Mouse (Mus musculus) hindbrain, embryonic 14.5 days (tissue): ENCODE measurements at regions not wholly inside any gene's neighbourhood (a gene's known extent, or its start where the extent isn't known, plus 50 kb on each side); places are given as distances from the start of the nearest gene placed in this dataset.

ENCODE experiments used
- ATAC-seq: fragments of 200-750 bp; cut with Nextera tagmentation; 2 replicates; pipeline ENCODE4 v1.8.0; 2017; ENCODE audit warnings: moderate number of reproducible peaks, mild to moderate bottlenecking, moderate TSS enrichment, moderate library complexity; ENCODE audit not compliant: low FRiP score
- DNase-seq: peaks from one replicate; pipeline ENCODE4 v3.0.0-alpha.2; 2015; ENCODE audit warnings: low spot score
- H3K27ac ChIP-seq: fragments of 300-500 bp; sonication (generic); 2 replicates; pipeline ENCODE4 v1.5.1; 2014; ENCODE audit warnings: mild to moderate bottlenecking, moderate library complexity
- H3K27me3 ChIP-seq: fragments of 300-500 bp; sonication (generic); 2 replicates; pipeline ENCODE4 v1.6.1; 2014; ENCODE audit warnings: mild to moderate bottlenecking, low read length, mixed read lengths; ENCODE audit not compliant: control insufficient read depth, insufficient read depth
- H3K36me3 ChIP-seq: fragments of 300-500 bp; sonication (generic); replicated peaks from 2 replicates; pipeline ENCODE4 v1.6.1; 2014; ENCODE audit not compliant: control insufficient read depth, insufficient read depth
- H3K4me1 ChIP-seq: fragments of 300-500 bp; sonication (generic); replicated peaks from 2 replicates; pipeline ENCODE4 v1.6.1; 2014; ENCODE audit warnings: antibody characterized with exemption, low read length, mixed read lengths; ENCODE audit not compliant: control insufficient read depth, insufficient read depth
- H3K4me2 ChIP-seq: fragments of 300-500 bp; sonication (generic); replicated peaks from 2 replicates; pipeline ENCODE4 v1.6.1; 2014; ENCODE audit warnings: mild to moderate bottlenecking, moderate library complexity
- H3K4me3 ChIP-seq: fragments of 300-500 bp; sonication (generic); replicated peaks from 2 replicates; pipeline ENCODE4 v1.5.1; 2014; ENCODE audit warnings: mild to moderate bottlenecking, low read length
- H3K9ac ChIP-seq: fragments of 300-500 bp; sonication (generic); 2 replicates; pipeline ENCODE4 v1.6.1; 2014
- H3K9me3 ChIP-seq: fragments of 300-500 bp; sonication (generic); 2 replicates; pipeline ENCODE4 v1.6.1; 2016; ENCODE audit warnings: low read length; ENCODE audit not compliant: control insufficient read depth
- WGBS: fragments of 180-500 bp; shearing (Covaris S2); extraction: QIAGEN DNeasy Blood & Tissue Kit; methylation state at CpG from one replicate; pipeline ENCODE4 v1.1.7; 2014; 5-methylcytosine and 5-hydroxymethylcytosine counted together

GRCm38 (mm10) chrX:142534780-142535179 is 144.4 kb upstream of the Acsl4 start:
- no peak overlapping the region for H3K4me3 ChIP-seq
- H3K9ac ChIP-seq = no peak overlapping the region
- H3K27ac ChIP-seq = no peak overlapping the region
- 40% methylated on average over 8 of the region's 8 CpGs for WGBS
- H3K9me3 ChIP-seq = no peaks in the 10 kb centered on the region
- no peaks in the 10 kb centered on the region for H3K4me1 ChIP-seq
- H3K27me3 ChIP-seq = peaks cover 3% of the 10 kb centered on the region; the same call in 1 of the 2 replicates
- ATAC-seq (no peak), DNase-seq (peak; percentile 69)
- no peaks in the 10 kb centered on the region for H3K36me3 ChIP-seq
- H3K4me2 ChIP-seq = no peak overlapping the region

DNA sequence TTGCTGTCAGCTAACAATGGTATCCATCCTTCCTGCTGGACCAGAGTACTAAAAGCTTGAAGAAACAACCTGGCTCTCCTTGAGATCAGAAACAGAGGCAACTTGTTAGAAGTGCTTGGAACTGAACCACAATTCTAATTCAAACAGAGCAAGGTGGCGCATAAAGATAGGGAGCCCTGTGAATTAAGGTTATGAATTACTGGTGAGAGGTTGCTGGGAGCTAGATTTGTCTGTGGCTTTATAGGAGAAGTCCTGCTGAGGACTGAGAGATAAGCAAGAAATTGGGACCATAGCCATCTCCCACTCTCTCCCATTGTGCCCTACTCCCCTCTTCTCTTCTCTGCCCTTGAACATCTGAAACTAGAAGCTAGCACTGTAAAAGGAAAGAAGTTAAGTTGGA is 145.2 kb upstream of the Acsl4 start:
- 95% methylated on average over 1 of the region's 1 CpGs for WGBS
- ATAC-seq (no peak), DNase-seq (no peak)
- Histone ChIP-seq H3K4me2 (no peak overlapping the region), H3K9me3 (no peaks in the 10 kb centered on the region), H3K27me3 (peaks cover 3% of the 10 kb centered on the region; the same call in 1 of the 2 replicates), H3K9ac (no peak overlapping the region), H3K4me1 (no peaks in the 10 kb centered on the region), H3K4me3 (no peak overlapping the region), H3K36me3 (no peaks in the 10 kb centered on the region), H3K27ac (no peak overlapping the region)

- no peak overlapping the region for H3K4me3 ChIP-seq
- ATAC-seq (no peak), DNase-seq (no peak)
- H3K4me2 ChIP-seq = no peak overlapping the region
- H3K27ac ChIP-seq = no peak overlapping the region
- no peaks in the 10 kb centered on the region for H3K4me1 ChIP-seq
- H3K36me3 ChIP-seq = no peaks in the 10 kb centered on the region
- 95% methylated on average over 2 of the region's 2 CpGs for WGBS
- no peak overlapping the region for H3K9ac ChIP-seq
- peaks cover 3% of the 10 kb centered on the region; the same call in 1 of the 2 replicates for H3K27me3 ChIP-seq
- no peaks in the 10 kb centered on the region for H3K9me3 ChIP-seq
These were observed 145.3 kb upstream of the Tmem164 start for GRCm38 (mm10) chrX:142535954-142536353.

DNA sequence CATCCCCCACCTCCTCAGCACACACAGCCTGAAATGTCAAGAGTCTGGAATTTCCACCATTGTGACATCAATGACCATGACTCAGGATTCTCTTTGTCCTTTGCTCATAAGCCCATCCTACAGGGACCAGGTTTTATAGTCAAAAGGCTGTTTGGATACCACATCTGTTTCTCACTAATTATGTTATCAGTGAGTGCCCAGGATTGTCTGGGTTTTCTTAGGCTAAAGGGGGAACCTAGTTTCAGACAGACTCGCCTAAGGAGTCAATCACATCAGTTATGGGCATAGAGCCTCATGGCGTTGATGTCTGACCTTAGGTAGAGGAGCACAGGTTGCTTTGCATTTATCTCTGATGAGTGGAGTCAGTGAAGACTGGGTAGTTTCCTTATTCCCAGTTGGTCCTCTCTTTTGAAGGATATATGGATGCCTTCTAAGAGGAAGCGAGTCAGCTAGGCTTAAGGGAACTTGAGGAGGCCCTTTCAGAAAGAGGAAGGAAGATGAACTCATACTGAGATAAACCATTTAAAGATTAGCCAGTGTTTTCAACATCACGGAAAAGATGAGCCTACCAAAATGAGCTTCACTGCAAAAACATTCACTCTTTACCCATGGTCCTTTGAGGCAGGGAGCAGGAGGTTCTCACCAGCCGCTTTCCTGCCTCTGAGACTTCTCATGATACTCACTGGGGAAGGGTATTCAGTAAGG is 143.8 kb upstream of the Tmem164 start:
- H3K4me3 ChIP-seq = no peak overlapping the region
- ATAC-seq (no peak), DNase-seq (no peak)
- no peaks in the 10 kb centered on the region for H3K36me3 ChIP-seq
- WGBS = 85% methylated on average over 5 of the region's 5 CpGs
- H3K4me1 ChIP-seq = no peaks in the 10 kb centered on the region
- H3K4me2 ChIP-seq = no peak overlapping the region
- H3K27me3 ChIP-seq = peaks cover 3% of the 10 kb centered on the region; the same call in 1 of the 2 replicates
- H3K9me3 ChIP-seq = no peaks in the 10 kb centered on the region
- no peak overlapping the region for H3K27ac ChIP-seq
- no peak overlapping the region for H3K9ac ChIP-seq

DNA sequence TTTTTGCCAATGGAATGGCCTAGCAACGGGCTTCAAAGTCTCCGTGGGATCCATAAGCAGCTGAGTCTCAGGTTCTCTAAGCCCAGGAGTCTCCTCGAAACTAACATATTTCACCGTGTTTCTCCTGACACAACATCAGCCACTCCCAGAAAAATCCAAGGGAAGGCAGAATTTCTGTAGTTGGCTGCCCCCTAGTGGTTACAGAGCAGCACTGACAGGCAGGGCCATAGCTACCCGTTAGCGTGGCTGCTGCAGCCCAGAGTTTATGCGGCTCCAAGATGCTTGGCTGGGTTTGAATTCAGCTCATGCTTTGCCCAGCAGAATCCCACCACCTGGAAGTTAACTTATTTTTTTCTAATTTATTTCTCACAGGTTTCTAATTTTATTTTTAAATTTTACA is 140.9 kb upstream of the Tmem164 start:
- peak overlapping the region; percentile 31 for H3K4me2 ChIP-seq
- 17% methylated on average over 7 of the region's 7 CpGs for WGBS
- DNase-seq (peak; percentile 83), ATAC-seq (0 out of 2 replicates have a peak, but pooled peaks have one; percentile 53)
- no peak overlapping the region for H3K4me3 ChIP-seq
- H3K27me3 ChIP-seq = 0 out of 2 replicates have a peak, but pooled peaks cover 6% of the 10 kb centered on the region
- no peaks in the 10 kb centered on the region for H3K9me3 ChIP-seq
- H3K36me3 ChIP-seq = no peaks in the 10 kb centered on the region
- no peak overlapping the region for H3K9ac ChIP-seq
- no peaks in the 10 kb centered on the region for H3K4me1 ChIP-seq
- no peak overlapping the region for H3K27ac ChIP-seq

- Histone ChIP-seq H3K4me2 (no peak overlapping the region), H3K9me3 (no peaks in the 10 kb centered on the region), H3K4me1 (no peaks in the 10 kb centered on the region), H3K4me3 (no peak overlapping the region), H3K27me3 (0 out of 2 replicates have a peak, but pooled peaks cover 6% of the 10 kb centered on the region), H3K36me3 (no peaks in the 10 kb centered on the region), H3K27ac (no peak overlapping the region), H3K9ac (no peak overlapping the region)
- 83% methylated on average over 4 of the region's 4 CpGs for WGBS
- DNase-seq (no peak), ATAC-seq (no peak)
These were observed 129.0 kb upstream of the Tmem164 start for GRCm38 (mm10) chrX:142552196-142552595.

DNA sequence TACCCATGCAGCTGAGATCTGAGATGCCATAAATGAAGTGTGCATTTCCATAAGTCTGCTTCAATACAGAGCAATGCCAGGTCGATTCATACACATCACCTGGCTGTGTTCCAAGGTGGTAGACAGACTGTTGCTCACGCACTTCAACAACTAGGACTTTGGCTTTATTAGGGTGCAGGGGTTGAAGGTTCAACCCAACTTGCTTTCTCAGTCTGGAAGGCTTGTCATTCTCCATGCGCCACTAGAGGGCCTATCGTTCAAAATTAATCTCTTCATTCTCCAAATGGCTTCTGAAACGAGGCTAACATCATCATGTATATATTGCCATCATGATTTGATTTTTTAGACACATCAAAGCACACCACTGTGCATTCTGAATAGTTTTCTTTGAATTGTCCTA is 127.0 kb upstream of the Tmem164 start:
- no peak overlapping the region for H3K9ac ChIP-seq
- H3K9me3 ChIP-seq = no peaks in the 10 kb centered on the region
- no peaks in the 10 kb centered on the region for H3K36me3 ChIP-seq
- H3K27me3 ChIP-seq = 0 out of 2 replicates have a peak, but pooled peaks cover 3% of the 10 kb centered on the region
- ATAC-seq (no peak), DNase-seq (peak; percentile 54)
- no peak overlapping the region for H3K4me2 ChIP-seq
- WGBS = 25% methylated on average over 5 of the region's 5 CpGs
- no peaks in the 10 kb centered on the region for H3K4me1 ChIP-seq
- H3K4me3 ChIP-seq = no peak overlapping the region
- H3K27ac ChIP-seq = no peak overlapping the region

- H3K36me3 ChIP-seq = no peaks in the 10 kb centered on the region
- DNase-seq (no peak), ATAC-seq (no peak)
- H3K9me3 ChIP-seq = no peaks in the 10 kb centered on the region
- no peak overlapping the region for H3K4me3 ChIP-seq
- H3K4me2 ChIP-seq = no peak overlapping the region
- no peak overlapping the region for H3K9ac ChIP-seq
- no peak overlapping the region for H3K27ac ChIP-seq
- H3K4me1 ChIP-seq = no peaks in the 10 kb centered on the region
- no peaks in the 10 kb centered on the region for H3K27me3 ChIP-seq
- 79% methylated on average over 5 of the region's 5 CpGs for WGBS
These were observed 123.7 kb upstream of the Tmem164 start for GRCm38 (mm10) chrX:142557496-142557895.

DNA sequence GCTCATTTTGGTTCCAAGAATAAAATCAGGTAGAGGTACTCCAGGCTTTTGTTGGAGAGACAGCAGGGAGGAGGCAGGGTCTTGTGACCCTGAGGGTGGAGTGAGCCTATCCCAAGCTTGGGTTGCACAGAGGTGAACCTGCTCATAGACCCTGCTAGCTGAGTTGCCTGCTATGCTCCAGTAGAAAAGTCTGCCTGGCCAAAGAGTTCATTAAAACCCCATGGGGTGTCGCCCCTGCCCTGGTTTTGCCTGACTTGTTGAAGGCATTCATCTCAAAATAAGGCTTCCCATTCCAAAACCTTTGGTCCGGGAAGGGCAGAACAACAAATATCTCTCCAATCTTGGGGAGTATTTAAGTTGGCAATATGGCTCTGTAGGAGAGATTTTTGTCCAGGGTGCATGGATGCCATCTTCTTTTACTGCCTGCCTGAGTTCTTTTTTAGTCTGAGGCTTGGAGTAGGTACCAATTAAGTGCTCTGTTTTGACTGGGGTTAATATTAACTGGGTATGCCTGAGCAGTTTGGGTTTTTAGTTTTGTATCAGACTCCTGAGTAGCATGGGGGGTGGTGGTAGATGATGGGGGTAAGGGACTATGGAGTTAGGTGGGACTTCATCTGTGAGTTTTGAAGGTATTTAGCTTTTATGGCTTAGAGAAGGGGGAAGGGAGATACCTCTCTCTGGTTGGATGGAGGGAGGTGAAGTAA is 120.8 kb upstream of the Tmem164 start:
- Histone ChIP-seq H3K4me3 (no peak overlapping the region), H3K9ac (no peak overlapping the region), H3K36me3 (no peaks in the 10 kb centered on the region), H3K4me2 (no peak overlapping the region), H3K9me3 (no peaks in the 10 kb centered on the region), H3K27me3 (no peaks in the 10 kb centered on the region), H3K27ac (no peak overlapping the region), H3K4me1 (no peaks in the 10 kb centered on the region)
- DNase-seq = no peak
- ATAC-seq = no peak
- WGBS = 70% methylated on average over 2 of the region's 2 CpGs
